Mouse (Mus musculus): ENCODE data around the gene Itgb4. TPM values are rescaled to one million over a fixed set of nuclear protein-coding genes. Genes with fewer than 3 reads are reported as not detected.

Gene Itgb4
- polyA plus RNA-seq, 1 experiment: 2.1 TPM

GRCm38 (mm10) chr11:116053510-116054229 lies 79.2 kb downstream of the Itgb4 start:
- TF ChIP-seq POLR2A (IDR thresholded peaks at IDR 0.05; ENCODE audit: borderline replicate concordance, extremely low read depth, insufficient read depth, insufficient read length, poor library complexity, severe bottlenecking) (no peak), CTCF (IDR thresholded peaks at IDR 0.05; ENCODE audit: borderline replicate concordance, extremely low read depth, insufficient read depth, insufficient read length) (no peak)
- DNase-seq (ENCODE audit: low read depth): no peak

DNA sequence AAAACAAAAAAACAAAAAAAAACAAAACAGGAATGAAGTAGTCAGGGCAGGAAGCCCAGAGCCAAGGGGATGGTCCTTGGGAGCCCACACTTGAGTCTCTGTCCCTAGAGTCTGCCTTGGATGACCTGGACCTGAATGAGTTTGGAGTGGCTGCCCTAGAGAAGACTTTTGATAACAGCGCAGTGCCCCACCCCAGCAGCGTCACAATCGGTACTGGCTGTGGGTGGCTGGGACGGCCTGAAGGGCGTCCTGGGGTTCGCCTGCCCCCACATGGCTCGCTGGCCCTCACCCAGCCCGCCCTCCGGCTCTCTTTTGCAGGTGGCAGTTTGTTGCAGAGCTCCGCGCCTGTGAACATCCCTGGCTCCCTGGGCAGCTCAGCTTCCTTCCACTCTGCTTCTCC lies 81.4 kb downstream of the Itgb4 start:
- no peak for DNase-seq (ENCODE audit: low read depth)
- TF ChIP-seq POLR2A (IDR thresholded peaks at IDR 0.05; ENCODE audit: borderline replicate concordance, extremely low read depth, insufficient read depth, insufficient read length, poor library complexity, severe bottlenecking): no peak
- TF ChIP-seq CTCF (IDR thresholded peaks at IDR 0.05; ENCODE audit: borderline replicate concordance, extremely low read depth, insufficient read depth, insufficient read length): no peak

GRCm38 (mm10) chr11:116057237-116057881 lies 82.8 kb downstream of the Itgb4 start:
- no peak for DNase-seq (ENCODE audit: low read depth)
- TF ChIP-seq CTCF (IDR thresholded peaks at IDR 0.05; ENCODE audit: borderline replicate concordance, extremely low read depth, insufficient read depth, insufficient read length) (no peak), POLR2A (IDR thresholded peaks at IDR 0.05; ENCODE audit: borderline replicate concordance, extremely low read depth, insufficient read depth, insufficient read length, poor library complexity, severe bottlenecking) (no peak)

Other genes with a start within 250 kb of the Itgb4 start
- 56.0 and 61.9 TPM in 2 replicates for gene Tmem94, start 209.3 kb upstream of the Itgb4 start, polyA plus RNA-seq (2012; rRNA removed)
- gene Caskin2, start 161.1 kb upstream of the Itgb4 start, polyA plus RNA-seq (2012; rRNA removed): 24.7 and 24.8 TPM in 2 replicates
- gene Tsen54, start 160.0 kb upstream of the Itgb4 start, polyA plus RNA-seq (2012; rRNA removed): 24.2 and 36.4 TPM in 2 replicates
- gene Llgl2, start 150.7 kb upstream of the Itgb4 start, polyA plus RNA-seq (2012; rRNA removed): 1.5 and 2.5 TPM in 2 replicates
- gene Myo15b, start 116.3 kb upstream of the Itgb4 start, polyA plus RNA-seq (2012; rRNA removed): 0.14 and 0.23 TPM in 2 replicates
- 0.64 and 1.2 TPM in 2 replicates for gene Smim5, start 74.7 kb upstream of the Itgb4 start, polyA plus RNA-seq (2012; rRNA removed)
- not detected in 2 replicates for gene Smim6, start 62.7 kb upstream of the Itgb4 start, polyA plus RNA-seq (2012; rRNA removed)
- 57.6 and 69.8 TPM in 2 replicates for gene Sap30bp, start 41.4 kb upstream of the Itgb4 start, polyA plus RNA-seq (2012; rRNA removed)
- gene Recql5, start 41.2 kb upstream of the Itgb4 start, polyA plus RNA-seq (2012; rRNA removed): 28.2 and 38.0 TPM in 2 replicates
- 39.2 and 41.8 TPM in 2 replicates for gene Galk1, start 38.0 kb downstream of the Itgb4 start, polyA plus RNA-seq (2012; rRNA removed)
- gene H3f3b, start 53.3 kb downstream of the Itgb4 start, polyA plus RNA-seq (2012; rRNA removed): 1,173 and 1,240 TPM in 2 replicates
- gene Unk, start 55.6 kb downstream of the Itgb4 start, polyA plus RNA-seq (2012; rRNA removed): 67.3 and 87.0 TPM in 2 replicates
- gene Unc13d, start 103.3 kb downstream of the Itgb4 start, polyA plus RNA-seq (2012; rRNA removed): 0.97 and 1.1 TPM in 2 replicates
- gene Wbp2, start 112.3 kb downstream of the Itgb4 start, polyA plus RNA-seq (2012; rRNA removed): 142 and 148 TPM in 2 replicates
- 4.2 and 5.3 TPM in 2 replicates for gene Trim47, start 152.5 kb downstream of the Itgb4 start, polyA plus RNA-seq (2012; rRNA removed)
- 2.2 and 3.4 TPM in 2 replicates for gene Trim65, start 156.4 kb downstream of the Itgb4 start, polyA plus RNA-seq (2012; rRNA removed)
- gene Mrpl38, start 164.2 kb downstream of the Itgb4 start, polyA plus RNA-seq (2012; rRNA removed): 31.8 and 38.6 TPM in 2 replicates
- 144 and 153 TPM in 2 replicates for gene Fbf1, start 193.5 kb downstream of the Itgb4 start, polyA plus RNA-seq (2012; rRNA removed)
- 55.6 and 64.5 TPM in 2 replicates for gene Ten1, start 224.1 kb downstream of the Itgb4 start, polyA plus RNA-seq (2012; rRNA removed)
- 72.1 and 78.9 TPM in 2 replicates for gene Acox1, start 224.3 kb downstream of the Itgb4 start, polyA plus RNA-seq (2012; rRNA removed)